Mouse (Mus musculus) bone marrow, adult 2 months (tissue): ENCODE measurements around the gene Vac14.

Experiments used
- CTCF ChIP-seq: fragments of 200-500 bp; IDR thresholded peaks from 2 replicates; pipeline ENCODE4 v1.5.1; 2011; ENCODE audit warnings: low read length, control low read depth; ENCODE audit not compliant: control insufficient read depth, insufficient read depth
- POLR2A ChIP-seq: fragments of 200-500 bp; IDR thresholded peaks from 2 replicates; pipeline ENCODE4 v1.6.1; 2011; ENCODE audit warnings: low read depth, mild to moderate bottlenecking, control low read depth, low read length, borderline replicate concordance; ENCODE audit not compliant: control insufficient read depth

DNA sequence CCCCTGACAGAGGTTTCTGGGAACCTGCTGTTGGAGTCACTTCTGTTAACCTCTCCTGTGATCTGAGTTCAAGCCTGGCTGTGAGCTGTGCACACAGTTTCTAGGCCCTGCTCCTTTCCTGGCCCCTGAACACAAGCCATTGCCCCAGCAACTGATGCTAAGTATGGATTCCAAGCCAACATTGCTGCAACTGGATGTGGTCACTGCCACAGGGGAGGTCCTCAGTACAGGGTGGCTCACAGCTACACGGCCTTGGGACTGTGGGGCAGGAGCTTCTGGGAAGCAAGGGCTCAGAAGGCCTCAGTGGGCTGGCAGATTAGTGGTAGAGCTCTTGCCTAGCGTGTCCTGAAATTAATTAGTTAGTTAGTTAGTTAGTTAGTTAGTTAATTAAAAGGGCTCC, 82.2 kb downstream of the Vac14 start:
- TF ChIP-seq CTCF (no peak), POLR2A (no peak)
